Mouse (Mus musculus): ENCODE measurements around the gene Fbln1. TPM values are rescaled to one million over a fixed set of nuclear protein-coding genes. Genes with fewer than 3 reads are reported as not detected.

The Fbln1 gene
- polyA plus RNA-seq (2012; rRNA removed), result 8.7 and 10.9 TPM in 2 replicates

GRCm38 (mm10) chr15:85205792-85206702 is at the start of gene Fbln1:
Gene Fbln1 (plus strand): TSS chr15:85205949.
- H3K4me1 ChIP-seq (ENCODE audit: control insufficient read depth, insufficient read depth, low read length), result no peaks in the 10 kb centered on the region
- H3K4me3 ChIP-seq (ENCODE audit: insufficient read depth, low read length), result no peak within 1 kb of the TSS
- no peak within 1 kb of the TSS; the same call in 1 of the 2 replicates for H3K27ac ChIP-seq (ENCODE audit: insufficient read depth, low read length)
- TF ChIP-seq POLR2A (IDR thresholded peaks at IDR 0.05; ENCODE audit: extremely low read depth, insufficient read depth, low read length), result no peak
- no peak for TF ChIP-seq CTCF (IDR thresholded peaks at IDR 0.05; ENCODE audit: extremely low read depth, insufficient read depth, low read length)

DNA sequence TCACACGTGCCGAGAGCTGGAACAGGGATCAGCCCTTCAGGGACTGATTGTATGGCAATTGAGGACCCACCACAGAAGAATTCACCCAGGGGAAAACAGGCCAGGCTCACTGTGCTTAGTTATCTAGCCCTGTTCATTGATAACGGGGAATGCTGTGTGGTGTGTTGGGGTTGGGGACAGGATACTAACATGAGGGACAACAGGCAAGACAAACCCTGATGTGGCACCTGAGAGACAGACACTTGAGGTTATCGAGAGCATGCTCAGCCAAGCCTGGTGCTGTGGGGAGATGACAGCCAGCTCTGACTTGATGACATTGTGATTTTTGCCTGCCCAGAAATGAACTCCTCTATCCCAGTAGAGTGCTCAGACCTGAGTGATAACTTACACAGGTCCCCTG is 49.6 kb upstream of the Fbln1 start:
- H3K4me1 ChIP-seq (ENCODE audit: control insufficient read depth, insufficient read depth, low read length), result no peaks in the 10 kb centered on the region
- H3K27ac ChIP-seq (ENCODE audit: insufficient read depth, low read length), result no peak overlapping the region
- TF ChIP-seq POLR2A (IDR thresholded peaks at IDR 0.05; ENCODE audit: extremely low read depth, insufficient read depth, low read length) (no peak), CTCF (IDR thresholded peaks at IDR 0.05; ENCODE audit: extremely low read depth, insufficient read depth, low read length) (no peak)
- H3K4me3 ChIP-seq (ENCODE audit: insufficient read depth, low read length), result no peak overlapping the region

DNA sequence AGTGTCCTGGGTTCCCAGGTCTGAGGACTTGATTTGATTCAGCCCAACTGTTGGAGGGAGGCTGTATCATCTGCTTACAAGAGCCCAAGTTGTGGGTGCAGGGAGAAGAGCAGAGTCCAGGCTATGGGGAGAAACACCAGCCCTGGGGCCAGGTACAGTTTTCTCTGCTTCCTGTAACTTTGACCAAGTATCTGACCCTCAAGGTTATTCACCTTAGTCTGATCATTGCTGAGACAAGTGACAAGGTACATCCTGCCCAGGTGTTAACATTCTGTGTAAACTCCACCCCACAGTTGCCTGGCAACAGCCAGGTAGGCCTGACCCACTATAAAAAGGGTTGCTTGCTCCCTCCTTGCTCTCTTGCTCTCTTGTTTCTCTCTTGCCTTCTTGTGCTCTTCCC is 44.3 kb upstream of the Fbln1 start:
- TF ChIP-seq CTCF (IDR thresholded peaks at IDR 0.05; ENCODE audit: extremely low read depth, insufficient read depth, low read length), result no peak
- TF ChIP-seq POLR2A (IDR thresholded peaks at IDR 0.05; ENCODE audit: extremely low read depth, insufficient read depth, low read length), result no peak
- Histone ChIP-seq H3K4me3 (ENCODE audit: insufficient read depth, low read length) (no peak overlapping the region), H3K27ac (ENCODE audit: insufficient read depth, low read length) (no peak overlapping the region), H3K4me1 (ENCODE audit: control insufficient read depth, insufficient read depth, low read length) (no peaks in the 10 kb centered on the region)

DNA sequence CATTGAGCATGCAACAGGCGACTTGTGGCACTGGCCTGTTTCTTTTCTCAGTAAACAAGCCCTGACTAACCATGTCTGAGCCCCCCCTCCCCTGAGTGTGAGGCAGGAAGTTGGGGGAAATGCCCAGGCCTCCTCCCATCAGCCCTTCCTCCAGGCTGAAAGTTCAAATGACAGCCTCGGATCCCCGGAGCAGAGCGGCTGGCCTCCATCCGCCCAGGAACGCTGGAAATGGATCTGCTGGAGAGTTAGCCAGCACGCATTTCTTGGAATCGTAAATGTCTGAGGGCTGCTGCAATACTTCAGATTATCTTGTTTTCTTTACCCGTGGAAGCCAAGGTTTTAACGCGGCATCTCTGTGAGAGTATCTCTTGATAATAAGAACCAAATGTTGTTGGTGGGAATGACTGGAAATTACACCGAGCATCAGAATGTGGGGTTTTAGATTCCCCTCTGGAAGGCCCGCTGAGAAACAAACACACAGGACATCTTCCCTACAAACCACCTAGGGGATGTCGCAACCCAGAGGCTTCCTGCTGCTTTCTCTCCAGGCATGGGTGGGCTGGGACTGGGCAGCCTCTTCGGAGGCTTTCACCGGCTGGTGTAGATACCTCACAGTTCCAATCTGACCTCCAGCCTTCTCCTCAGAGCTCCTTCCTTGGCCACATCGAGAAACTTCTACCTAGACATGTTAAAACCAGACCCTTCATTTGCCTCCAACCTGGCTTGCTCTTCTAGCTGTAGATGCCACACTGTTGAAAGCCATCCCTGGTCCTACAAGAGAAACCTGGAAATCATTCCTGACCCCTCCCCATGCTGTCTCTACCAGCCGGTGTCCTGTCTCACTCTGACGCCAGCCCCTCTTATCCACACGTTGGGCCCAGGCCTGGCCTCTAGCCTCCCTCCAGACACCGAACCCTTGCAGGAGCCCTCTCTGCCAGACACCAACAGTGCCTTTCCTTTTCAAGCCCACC is 42.8 kb upstream of the Fbln1 start:
- H3K4me1 ChIP-seq (ENCODE audit: control insufficient read depth, insufficient read depth, low read length), result no peaks in the 10 kb centered on the region
- no peak overlapping the region for H3K4me3 ChIP-seq (ENCODE audit: insufficient read depth, low read length)
- H3K27ac ChIP-seq (ENCODE audit: insufficient read depth, low read length), result no peak overlapping the region
- TF ChIP-seq POLR2A (IDR thresholded peaks at IDR 0.05; ENCODE audit: extremely low read depth, insufficient read depth, low read length) (no peak), CTCF (IDR thresholded peaks at IDR 0.05; ENCODE audit: extremely low read depth, insufficient read depth, low read length) (no peak)

DNA sequence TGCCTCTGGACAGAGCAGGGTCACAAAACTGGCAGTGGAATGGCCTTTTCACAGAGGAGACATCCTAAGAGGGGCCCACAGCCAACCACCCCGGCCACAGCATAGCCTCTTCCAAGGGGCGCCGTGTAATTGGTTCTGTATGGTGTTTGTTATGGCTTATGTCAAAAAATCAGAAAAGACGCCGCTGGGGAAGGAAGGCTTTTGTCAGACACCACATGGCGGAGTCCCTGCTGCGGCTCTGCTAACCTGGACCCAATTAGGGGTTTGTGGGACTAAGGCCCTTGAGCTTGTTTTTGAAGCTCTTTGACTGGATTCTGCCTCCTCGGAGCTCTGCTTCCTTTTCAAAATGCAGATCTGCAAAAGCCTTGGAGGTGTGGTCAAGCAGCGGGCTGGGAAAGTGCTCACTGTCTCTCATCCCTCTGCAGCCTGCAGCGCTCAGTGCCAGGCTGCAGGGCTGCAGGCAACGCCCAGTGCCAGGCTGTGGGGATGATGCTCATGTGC is 39.3 kb upstream of the Fbln1 start:
- TF ChIP-seq POLR2A (IDR thresholded peaks at IDR 0.05; ENCODE audit: extremely low read depth, insufficient read depth, low read length) (no peak), CTCF (IDR thresholded peaks at IDR 0.05; ENCODE audit: extremely low read depth, insufficient read depth, low read length) (no peak)
- H3K4me3 ChIP-seq (ENCODE audit: insufficient read depth, low read length), result no peak overlapping the region
- no peak overlapping the region for H3K27ac ChIP-seq (ENCODE audit: insufficient read depth, low read length)
- no peaks in the 10 kb centered on the region for H3K4me1 ChIP-seq (ENCODE audit: control insufficient read depth, insufficient read depth, low read length)

- no peak overlapping the region for H3K4me3 ChIP-seq (ENCODE audit: insufficient read depth, low read length)
- no peak overlapping the region for H3K27ac ChIP-seq (ENCODE audit: insufficient read depth, low read length)
- TF ChIP-seq CTCF (IDR thresholded peaks at IDR 0.05; ENCODE audit: extremely low read depth, insufficient read depth, low read length), result no peak
- TF ChIP-seq POLR2A (IDR thresholded peaks at IDR 0.05; ENCODE audit: extremely low read depth, insufficient read depth, low read length), result no peak
- no peaks in the 10 kb centered on the region for H3K4me1 ChIP-seq (ENCODE audit: control insufficient read depth, insufficient read depth, low read length)
Observed at GRCm38 (mm10) chr15:85167086-85167679, 38.6 kb upstream of the Fbln1 start.

DNA sequence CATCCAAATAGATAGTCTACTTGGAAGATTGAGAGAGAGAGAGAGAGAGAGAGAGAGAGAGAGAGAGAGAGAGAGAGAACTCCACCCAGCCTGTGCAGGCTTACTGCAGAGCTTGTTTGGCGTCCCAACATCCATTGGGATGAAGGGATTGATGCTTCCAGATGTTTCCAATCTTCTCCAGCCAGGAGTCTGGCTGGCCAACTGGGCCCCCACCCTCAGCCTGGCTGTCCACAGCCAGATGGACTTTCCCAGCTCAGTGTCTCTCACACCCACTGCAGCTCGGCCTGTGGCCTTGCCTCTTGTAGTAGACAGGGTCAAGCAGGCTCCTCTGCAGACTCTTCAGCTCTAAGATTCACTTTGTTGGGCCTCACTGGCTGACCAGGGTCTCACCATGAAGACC is 33.7 kb upstream of the Fbln1 start:
- Histone ChIP-seq H3K4me1 (ENCODE audit: control insufficient read depth, insufficient read depth, low read length) (no peaks in the 10 kb centered on the region), H3K4me3 (ENCODE audit: insufficient read depth, low read length) (no peak overlapping the region), H3K27ac (ENCODE audit: insufficient read depth, low read length) (no peak overlapping the region)
- TF ChIP-seq CTCF (IDR thresholded peaks at IDR 0.05; ENCODE audit: extremely low read depth, insufficient read depth, low read length) (no peak), POLR2A (IDR thresholded peaks at IDR 0.05; ENCODE audit: extremely low read depth, insufficient read depth, low read length) (no peak)

DNA sequence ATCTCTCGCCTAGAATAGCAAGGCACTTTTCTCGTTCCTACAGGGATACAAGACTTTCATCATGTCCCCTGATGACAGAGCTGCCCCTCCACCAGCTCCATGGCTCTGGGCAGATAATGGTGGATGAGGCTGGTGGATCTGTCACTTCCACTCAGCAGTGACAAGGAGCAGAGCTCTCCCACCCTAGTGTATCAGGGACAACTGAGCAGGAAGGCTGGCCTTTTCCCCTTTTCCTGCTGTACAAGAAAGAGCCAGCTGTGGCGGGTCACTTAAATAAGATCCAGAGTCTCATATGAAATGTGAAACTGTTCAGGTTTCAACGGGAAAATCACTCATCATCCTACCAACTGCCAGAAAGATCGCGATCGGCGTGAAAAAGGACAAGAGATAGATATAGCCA is 32.3 kb upstream of the Fbln1 start:
- no peak for TF ChIP-seq CTCF (IDR thresholded peaks at IDR 0.05; ENCODE audit: extremely low read depth, insufficient read depth, low read length)
- no peak for TF ChIP-seq POLR2A (IDR thresholded peaks at IDR 0.05; ENCODE audit: extremely low read depth, insufficient read depth, low read length)
- Histone ChIP-seq H3K4me1 (ENCODE audit: control insufficient read depth, insufficient read depth, low read length) (no peaks in the 10 kb centered on the region), H3K27ac (ENCODE audit: insufficient read depth, low read length) (no peak overlapping the region), H3K4me3 (ENCODE audit: insufficient read depth, low read length) (no peak overlapping the region)

GRCm38 (mm10) chr15:85174060-85174459 is 31.7 kb upstream of the Fbln1 start:
- Histone ChIP-seq H3K4me1 (ENCODE audit: control insufficient read depth, insufficient read depth, low read length) (no peaks in the 10 kb centered on the region), H3K27ac (ENCODE audit: insufficient read depth, low read length) (no peak overlapping the region), H3K4me3 (ENCODE audit: insufficient read depth, low read length) (no peak overlapping the region)
- TF ChIP-seq POLR2A (IDR thresholded peaks at IDR 0.05; ENCODE audit: extremely low read depth, insufficient read depth, low read length) (no peak), CTCF (IDR thresholded peaks at IDR 0.05; ENCODE audit: extremely low read depth, insufficient read depth, low read length) (no peak)

Data from cortical plate, adult 2 months (tissue).